Mouse (Mus musculus) megakaryocyte-erythroid progenitor cell, adult 5-6 weeks (primary cell): ENCODE measurements around the gene Mprip. TPM values are rescaled to one million over a fixed set of nuclear protein-coding genes. Genes with fewer than 3 reads are reported as not detected.
"Not testable (repeated sequence)": the region's sequence is repeated elsewhere in the genome, so short reads cannot be mapped to it uniquely, and the experiment has no call there.

Experiments
- ATAC-seq: replicated peaks from 2 replicates; pipeline ENCODE4 v1.8.0; 2016; ENCODE audit warnings: mild to moderate bottlenecking, inconsistent platforms; ENCODE audit not compliant: severe bottlenecking, poor library complexity, low FRiP score, low TSS enrichment
- total RNA-seq, 2 experiments: library from RNA; stranded (forward) in 1 of 2; stranded (reverse) in 1 of 2; fragments of 200-1000, 215-1000 nt in 1 of 2; fragments of >200 nt in 1 of 2; fragmentation: Nextera tagmentation in 1 of 2; gene quantifications; 2 replicates each; pipeline ENCODE4 v1.2.3; 2014 to 2017

Mprip gene
- total RNA-seq, 2 experiments from 2014 or later, result 53.1 to 71.1 TPM

DNA sequence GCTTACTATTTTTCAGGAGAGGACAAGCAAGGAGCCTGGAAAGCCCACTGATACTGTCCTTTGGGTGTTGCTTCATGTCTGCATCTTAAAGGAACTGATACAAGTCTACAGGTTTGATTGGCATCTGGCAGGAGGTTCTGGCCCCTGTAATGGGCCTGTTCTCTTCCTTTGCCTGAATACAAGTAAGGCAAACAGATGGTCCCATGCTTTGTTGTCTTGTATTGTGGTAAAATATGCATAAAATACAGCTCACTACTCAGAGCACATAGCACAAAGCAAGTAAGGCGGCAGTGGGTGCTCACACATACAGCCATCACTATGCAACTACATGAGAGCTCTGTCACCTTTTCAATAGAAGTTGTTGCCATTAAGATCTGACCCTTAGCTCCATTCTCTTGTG is 39.7 kb downstream of the Mprip start:
- ATAC-seq, result no peak

GRCm38 (mm10) chr11:59705113-59705512 is 44.0 kb downstream of the Mprip start:
- no peak for ATAC-seq

DNA sequence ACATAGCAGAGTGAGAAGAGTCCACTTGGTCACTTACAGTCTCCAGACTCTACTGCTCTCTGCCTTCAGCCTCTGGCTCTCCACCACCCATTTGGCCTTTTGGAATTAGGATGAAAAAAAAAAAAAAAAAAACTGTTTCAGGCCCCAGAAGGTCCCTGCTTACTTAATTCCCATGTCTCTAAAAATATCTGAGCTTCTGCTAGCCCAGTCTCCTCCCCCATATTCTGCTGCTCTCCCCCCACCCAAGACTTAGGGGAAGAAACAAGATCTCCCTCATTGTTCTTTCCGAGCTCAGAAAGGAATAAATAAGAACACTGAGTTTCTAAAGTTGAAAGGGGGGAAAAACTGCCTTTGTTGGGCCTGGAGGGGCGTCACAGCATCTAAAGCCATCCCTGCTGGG is 46.4 kb downstream of the Mprip start:
- ATAC-seq, result no peak

- no peak for ATAC-seq
Observed at GRCm38 (mm10) chr11:59707931-59708611, 47.0 kb downstream of the Mprip start.

- ATAC-seq, result no peak
Observed at GRCm38 (mm10) chr11:59715424-59715840, 54.3 kb downstream of the Mprip start.

DNA sequence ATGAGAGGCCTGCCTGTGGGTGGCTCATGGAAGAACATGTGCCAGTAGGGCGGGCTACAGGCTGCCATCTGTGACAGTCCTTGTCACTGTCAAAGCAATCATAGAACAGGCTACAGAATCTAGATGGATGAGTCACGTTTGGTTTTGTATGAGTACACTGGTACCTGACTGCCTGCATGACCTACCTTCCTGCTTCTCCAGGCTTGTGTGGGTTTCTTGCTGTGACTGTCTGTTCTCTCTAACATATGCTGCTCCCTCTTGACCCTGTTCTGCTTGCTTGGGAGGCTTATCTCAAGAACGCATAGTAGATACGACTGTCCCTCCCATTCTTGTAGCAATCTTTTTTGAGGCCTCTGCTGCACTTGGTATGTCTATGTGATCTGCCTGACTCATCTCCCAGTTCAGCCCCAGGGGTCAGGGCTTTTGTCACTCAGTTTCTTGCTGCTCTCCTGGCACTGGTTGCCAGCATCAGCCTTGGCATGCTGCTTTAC is 56.7 kb downstream of the Mprip start:
- ATAC-seq, result peak; percentile 53

- ATAC-seq, result no peak
Observed at GRCm38 (mm10) chr11:59719185-59719584, 58.1 kb downstream of the Mprip start.

DNA sequence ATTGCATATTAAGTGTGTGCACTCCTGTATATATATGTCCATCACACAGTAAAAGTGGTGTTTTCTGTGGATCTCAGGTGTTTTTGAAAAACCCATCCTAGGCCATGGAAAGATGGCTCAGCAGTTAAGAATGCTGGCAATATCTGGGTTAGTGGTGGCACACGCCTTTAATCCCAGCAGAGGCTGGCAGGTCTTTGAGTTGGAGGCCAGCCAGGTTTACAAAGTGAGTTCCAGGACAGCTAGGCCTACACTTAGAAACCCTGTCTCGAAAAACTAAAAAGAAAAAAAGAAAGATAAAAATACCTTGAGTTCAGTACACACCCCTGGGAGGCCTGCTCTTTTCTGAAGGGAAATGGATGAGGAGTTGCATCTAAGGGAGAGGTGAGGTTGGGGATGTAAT is 60.3 kb downstream of the Mprip start:
- no peak for ATAC-seq

DNA sequence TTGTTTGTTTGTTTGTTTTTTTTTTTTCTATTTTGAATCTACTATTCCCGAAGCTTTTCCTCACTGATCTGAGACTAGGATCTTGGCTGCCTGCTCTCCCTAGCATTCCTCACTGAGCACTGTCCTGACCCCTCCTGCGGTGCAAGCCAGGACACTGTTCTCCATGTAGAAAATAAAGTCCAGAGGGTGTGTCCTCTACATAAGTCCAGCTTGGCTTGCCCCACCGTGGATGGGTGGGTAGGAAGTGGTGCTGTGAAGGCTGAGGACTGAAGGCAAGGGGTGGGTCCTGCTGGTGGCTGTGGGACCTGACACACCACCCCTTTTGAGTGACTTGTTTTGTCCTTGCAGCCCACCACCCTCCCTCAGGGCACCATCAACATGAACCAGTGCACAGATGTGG is 66.1 kb downstream of the Mprip start:
- ATAC-seq, result no peak

- ATAC-seq, result no peak
Observed at GRCm38 (mm10) chr11:59731821-59732220, 70.7 kb downstream of the Mprip start.

DNA sequence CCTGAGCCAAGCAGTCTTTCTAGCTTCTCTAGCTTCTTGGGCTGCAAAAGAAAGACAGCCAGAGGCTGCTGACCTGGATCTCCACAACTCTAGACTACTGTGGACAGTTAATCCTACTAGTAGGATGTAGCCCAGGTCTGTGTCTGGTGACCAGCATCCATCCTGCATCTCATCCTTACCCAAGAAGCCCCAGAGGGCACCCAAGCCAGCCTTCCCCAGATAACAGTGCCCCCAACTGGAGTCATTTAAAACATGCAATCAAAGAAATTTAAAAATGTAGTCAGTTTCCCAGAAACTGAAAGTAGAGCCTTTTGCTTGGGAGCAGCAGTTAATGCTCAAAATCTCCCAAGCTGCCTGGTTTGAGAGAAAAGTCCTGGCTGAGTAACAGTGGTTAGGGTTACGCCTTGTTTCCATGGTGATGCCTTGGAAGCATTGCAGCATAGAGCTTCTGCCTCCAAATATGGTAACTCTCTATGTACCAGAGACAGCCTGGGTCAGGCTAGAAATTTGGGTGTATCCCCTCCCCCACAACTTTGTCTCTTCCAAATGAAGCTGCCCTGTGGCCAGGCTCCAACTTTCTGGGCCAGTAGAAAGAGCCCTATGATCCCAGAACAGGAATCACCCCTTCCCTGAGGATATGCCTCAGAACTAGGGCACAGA is 71.4 kb downstream of the Mprip start:
- no peak for ATAC-seq

DNA sequence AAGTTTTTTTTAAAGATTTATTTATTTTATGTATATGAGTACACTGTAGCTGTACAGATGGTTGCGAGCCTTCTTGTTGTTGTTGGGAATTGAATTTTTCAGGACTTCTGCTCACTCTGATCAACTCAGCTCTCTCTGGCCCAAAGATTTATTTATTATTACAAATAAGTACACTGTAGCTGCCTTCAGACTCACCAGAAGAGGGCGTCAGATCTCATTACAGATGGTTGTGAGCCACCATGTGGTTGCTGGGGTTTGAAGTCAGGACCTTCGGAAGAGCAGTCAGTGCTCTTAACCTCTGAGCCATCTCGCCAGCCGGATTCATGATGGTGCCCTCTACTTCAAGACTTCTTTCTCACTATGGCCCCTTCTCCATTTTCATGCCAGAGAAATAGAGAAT is 72.5 kb downstream of the Mprip start:
- ATAC-seq, result not testable (repeated sequence)

DNA sequence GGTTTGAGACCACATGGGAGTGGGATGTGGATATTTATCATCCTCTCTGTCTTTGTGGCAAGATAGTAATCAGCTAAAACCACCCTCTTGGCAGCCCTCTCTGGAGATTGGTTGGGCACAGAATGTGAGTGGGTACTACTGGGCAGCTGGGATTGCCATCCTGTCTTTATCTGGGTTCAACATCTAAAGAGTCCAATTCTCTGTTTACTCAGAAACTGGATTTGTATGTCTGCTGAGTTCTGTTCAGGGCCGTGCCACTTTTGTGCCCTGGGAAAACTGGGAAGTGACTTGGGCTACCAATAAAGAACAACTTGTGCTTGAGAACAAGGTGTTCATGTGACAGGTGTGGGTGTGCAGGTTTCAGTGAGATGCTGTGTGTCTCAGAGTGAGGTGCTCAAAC is 73.2 kb downstream of the Mprip start:
- ATAC-seq, result no peak

DNA sequence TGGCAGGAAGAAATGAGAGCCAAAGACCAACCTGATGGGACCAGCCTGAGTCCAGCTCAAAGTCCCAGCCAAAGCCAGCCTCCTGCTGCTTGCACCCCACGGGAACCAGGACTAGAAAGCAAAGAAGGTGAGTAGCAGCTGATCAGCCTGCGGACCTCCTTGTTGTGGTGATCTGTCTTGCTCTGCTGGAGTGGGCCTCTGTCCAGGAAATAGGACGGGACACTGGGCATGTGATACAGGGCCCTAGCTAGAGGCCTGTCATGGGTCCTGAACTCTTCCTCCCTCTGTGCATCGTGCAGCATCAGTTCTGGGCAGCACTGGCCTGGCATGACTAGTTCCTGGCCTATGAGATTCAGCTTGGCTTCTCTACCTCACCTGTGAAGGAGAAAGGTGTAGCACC is 74.8 kb downstream of the Mprip start:
- not testable (repeated sequence) for ATAC-seq

DNA sequence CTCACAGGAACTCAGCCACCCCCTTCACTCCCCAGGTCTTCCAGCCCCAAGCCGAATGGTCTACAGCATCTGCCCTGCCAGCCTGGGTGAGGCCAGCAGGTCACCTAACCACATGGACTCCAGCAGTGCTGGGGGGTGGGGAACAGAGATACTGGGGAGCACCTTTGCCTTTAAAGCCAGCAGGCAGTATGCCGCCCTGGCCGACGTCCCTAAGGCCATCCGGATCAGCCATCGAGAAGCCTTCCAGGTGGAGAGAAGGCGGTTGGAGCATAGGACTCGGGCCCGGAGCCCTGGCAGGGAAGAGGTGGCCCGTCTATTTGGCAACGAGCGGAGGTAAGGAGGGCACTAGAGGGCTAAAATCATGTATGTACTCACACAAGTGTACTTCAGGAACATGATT is 76.1 kb downstream of the Mprip start:
- no peak for ATAC-seq

DNA sequence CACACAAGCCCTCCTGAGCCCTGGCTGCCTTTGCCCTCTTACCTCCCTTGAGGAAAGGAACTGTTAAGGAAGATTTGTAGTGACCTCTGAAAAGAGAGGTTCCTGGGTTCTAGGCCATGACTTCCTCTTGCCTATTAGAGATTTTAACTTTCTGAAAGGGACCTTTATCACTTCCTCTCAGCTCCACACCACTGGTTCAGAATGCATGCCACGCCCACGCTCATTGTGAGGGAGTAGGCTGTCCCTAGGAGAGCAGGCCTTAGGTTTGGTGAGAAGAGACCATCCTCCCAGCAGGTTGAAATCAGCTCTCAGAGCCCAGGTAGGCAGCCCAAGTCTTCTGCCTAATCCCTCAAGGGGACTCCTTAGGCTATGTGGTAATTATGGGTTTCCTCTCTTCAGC is 78.9 kb downstream of the Mprip start:
- peak; percentile 50; the same call in 1 of the 2 replicates for ATAC-seq

- ATAC-seq, result no peak
Observed at GRCm38 (mm10) chr11:59741915-59742314, 80.8 kb downstream of the Mprip start.

- ATAC-seq, result no peak
Observed at GRCm38 (mm10) chr11:59743307-59743706, 82.2 kb downstream of the Mprip start.

GRCm38 (mm10) chr11:59743712-59744111 is 82.6 kb downstream of the Mprip start:
- ATAC-seq, result no peak

GRCm38 (mm10) chr11:59744374-59744773 is 83.3 kb downstream of the Mprip start:
- no peak for ATAC-seq

GRCm38 (mm10) chr11:59745851-59746250 is 84.7 kb downstream of the Mprip start:
- no peak for ATAC-seq
